Mouse (Mus musculus): ENCODE measurements around the gene Fat3. TPM values are rescaled to one million over a fixed set of nuclear protein-coding genes. Genes with fewer than 3 reads are reported as not detected.

The Fat3 gene
- polyA plus RNA-seq, 1 experiment from 2014 or later: 0.09 TPM

DNA sequence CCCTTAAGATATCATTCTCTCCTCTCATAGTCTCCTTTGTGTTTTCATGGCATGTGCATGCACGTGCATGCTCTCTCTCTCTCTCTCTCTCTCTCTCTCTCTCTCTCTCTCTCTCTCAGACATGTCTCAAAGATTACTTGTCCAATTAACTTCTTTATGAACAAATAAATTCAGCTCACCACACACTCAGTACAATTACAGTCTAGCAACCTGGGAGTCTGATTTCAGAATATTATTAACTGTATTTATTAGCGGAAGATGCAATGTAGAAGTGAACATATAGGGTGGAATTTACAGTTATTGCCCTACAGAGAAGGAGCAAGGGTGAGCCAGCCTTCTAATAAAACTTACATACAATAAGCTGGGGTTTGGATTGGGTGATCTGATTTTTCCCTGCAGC lies 225.5 kb downstream of the Fat3 start:
- no peak for DNase-seq (ENCODE audit: low read depth, low spot score)
- POLR2A ChIA-PET: no interaction called here
- in situ Hi-C loops (cut with MboI; ENCODE audit: low pct_unique_long_range_greater_than_20kb): no loop called here
- no peak for ATAC-seq
- H3K27me3 ChIP-seq: peaks cover 2% of the 10 kb centered on the region
- CTCF ChIA-PET: no interaction called here
- TF ChIP-seq CTCF (IDR thresholded peaks at IDR 0.05): no peak

DNA sequence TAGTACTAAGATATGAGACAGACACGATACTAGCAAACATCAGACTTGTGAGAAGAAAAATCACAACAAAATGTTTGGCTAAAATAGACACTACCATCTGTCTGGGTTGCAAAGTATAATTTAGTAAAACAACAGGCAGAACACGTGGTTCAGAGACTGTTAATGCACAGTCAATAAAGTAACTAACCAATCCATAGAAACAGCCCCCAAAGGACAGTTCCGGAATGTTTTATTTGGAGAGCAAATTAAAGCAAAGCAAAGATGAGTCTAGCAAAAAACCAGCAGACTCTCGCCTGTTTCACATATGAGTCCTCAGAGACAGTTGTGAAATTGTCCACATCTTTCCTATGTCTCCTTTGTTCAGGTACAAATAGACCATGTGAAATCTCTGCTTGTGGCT lies 227.0 kb downstream of the Fat3 start:
- in situ Hi-C loops (cut with MboI; ENCODE audit: low pct_unique_long_range_greater_than_20kb): no loop called here
- no peaks in the 10 kb centered on the region for H3K27me3 ChIP-seq
- no peak for DNase-seq (ENCODE audit: low read depth, low spot score)
- TF ChIP-seq CTCF (IDR thresholded peaks at IDR 0.05): no peak
- no peak for ATAC-seq
- POLR2A ChIA-PET: no interaction called here
- CTCF ChIA-PET: no interaction called here

DNA sequence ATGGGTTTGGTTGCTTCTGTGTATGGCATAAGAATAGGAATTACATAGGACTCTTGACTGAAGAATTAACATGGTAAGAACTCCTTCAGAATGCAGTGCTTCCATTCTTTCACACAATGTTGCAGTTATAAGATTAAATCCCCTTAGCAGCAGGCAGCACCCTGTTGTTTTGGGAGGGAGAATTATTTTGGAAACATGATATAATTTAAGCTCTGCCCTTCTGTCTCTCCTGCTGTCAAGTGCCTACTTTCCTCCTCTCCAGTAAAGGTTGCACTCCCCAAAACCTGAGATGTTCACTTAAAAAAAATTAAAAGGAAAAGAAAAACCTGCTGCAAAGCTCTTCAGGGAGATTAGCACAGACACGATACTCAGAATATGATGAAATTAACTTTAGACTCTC lies 228.3 kb downstream of the Fat3 start:
- no peak for TF ChIP-seq CTCF (IDR thresholded peaks at IDR 0.05)
- DNase-seq (ENCODE audit: low read depth, low spot score) (no peak), ATAC-seq (no peak)
- in situ Hi-C loops (cut with MboI; ENCODE audit: low pct_unique_long_range_greater_than_20kb): no loop called here
- no peaks in the 10 kb centered on the region for H3K27me3 ChIP-seq
- ChIA-PET POLR2A (no interaction called here), CTCF (no interaction called here)

DNA sequence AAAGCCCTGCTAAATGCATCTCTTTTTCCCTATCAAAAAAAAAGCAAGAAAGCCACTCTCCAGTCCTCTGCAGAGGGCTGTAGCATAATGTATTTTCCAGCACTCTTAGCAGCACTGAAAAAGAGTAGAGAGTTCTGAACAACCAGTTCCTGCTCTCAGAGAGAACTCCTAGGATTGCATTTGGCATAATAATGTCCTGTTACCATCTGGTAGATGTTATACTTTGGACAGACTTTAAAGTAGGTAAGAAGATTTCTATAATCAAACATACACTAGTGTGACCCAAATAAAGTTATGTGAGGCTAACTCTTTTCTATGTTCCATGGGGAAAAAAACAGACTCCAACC lies 230.3 kb downstream of the Fat3 start:
- ChIA-PET CTCF (no interaction called here), POLR2A (no interaction called here)
- ATAC-seq (no peak), DNase-seq (ENCODE audit: low read depth, low spot score) (no peak)
- in situ Hi-C loops (cut with MboI; ENCODE audit: low pct_unique_long_range_greater_than_20kb): no loop called here
- no peaks in the 10 kb centered on the region for H3K27me3 ChIP-seq
- TF ChIP-seq CTCF (IDR thresholded peaks at IDR 0.05): no peak

DNA sequence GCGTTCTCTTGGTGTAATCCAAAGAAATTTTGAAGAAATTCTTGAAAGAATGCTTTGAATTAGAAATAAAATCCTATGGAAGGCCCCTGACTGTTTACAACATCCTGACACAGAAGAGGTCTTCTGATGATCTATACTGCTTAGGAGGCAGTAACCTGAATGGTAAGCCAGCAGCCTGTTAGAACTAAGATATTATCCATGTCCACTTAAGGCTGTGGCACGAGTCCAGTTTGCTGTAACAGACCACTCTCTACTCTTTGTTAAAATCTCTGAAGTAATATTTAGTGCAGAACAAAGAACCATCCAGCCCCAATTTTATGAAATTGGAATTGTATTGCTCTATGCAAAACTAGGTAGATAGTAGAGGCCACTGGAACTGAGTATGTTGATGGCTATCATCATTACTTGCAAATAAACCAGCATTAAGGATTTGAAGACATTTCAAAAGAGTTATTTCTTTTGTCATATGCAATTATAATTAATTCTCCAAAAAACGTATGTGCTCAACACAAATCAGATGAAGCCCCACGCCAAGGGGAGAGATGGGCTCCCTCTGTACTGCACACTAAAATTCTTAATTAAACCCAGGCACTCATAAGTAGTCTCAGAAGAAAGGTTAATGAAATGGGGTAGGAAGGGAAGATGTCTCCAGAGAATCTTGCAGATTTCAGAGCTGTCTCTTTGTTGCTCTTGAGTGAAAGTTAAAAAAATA lies 230.9 kb downstream of the Fat3 start:
- ATAC-seq (no peak), DNase-seq (ENCODE audit: low read depth, low spot score) (no peak)
- in situ Hi-C loops (cut with MboI; ENCODE audit: low pct_unique_long_range_greater_than_20kb): no loop called here
- ChIA-PET CTCF (no interaction called here), POLR2A (no interaction called here)
- TF ChIP-seq CTCF (IDR thresholded peaks at IDR 0.05): no peak
- H3K27me3 ChIP-seq: no peaks in the 10 kb centered on the region

DNA sequence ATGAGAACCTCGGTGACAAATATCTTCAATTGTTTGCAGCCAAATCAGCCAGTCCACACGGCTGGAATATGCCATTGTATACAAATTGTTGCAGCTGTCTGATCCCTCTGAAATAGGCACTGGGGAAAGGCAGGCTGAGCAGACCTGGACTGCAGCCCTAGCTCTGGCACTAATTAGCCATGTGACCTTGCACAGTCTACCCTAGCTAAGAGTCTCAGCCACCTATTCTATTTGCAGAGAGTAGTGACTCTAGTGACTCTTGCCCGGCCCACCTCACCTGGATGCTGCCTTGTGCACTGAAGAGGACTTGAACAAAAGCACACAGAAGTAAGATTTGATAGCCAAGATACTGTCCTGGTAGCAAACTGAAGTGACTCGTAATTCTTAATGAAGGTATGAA lies 235.6 kb downstream of the Fat3 start:
- H3K27me3 ChIP-seq: no peaks in the 10 kb centered on the region
- POLR2A ChIA-PET: interaction anchor here (0.7 kb wide), 1 partner anchor 19 kb away, joined by 3 read pairs; no protein-coding TSS in a partner anchor
- CTCF ChIA-PET: no interaction called here
- DNase-seq (ENCODE audit: low read depth, low spot score) (no peak), ATAC-seq (no peak)
- in situ Hi-C loops (cut with MboI; ENCODE audit: low pct_unique_long_range_greater_than_20kb): no loop called here
- TF ChIP-seq CTCF (IDR thresholded peaks at IDR 0.05): no peak

DNA sequence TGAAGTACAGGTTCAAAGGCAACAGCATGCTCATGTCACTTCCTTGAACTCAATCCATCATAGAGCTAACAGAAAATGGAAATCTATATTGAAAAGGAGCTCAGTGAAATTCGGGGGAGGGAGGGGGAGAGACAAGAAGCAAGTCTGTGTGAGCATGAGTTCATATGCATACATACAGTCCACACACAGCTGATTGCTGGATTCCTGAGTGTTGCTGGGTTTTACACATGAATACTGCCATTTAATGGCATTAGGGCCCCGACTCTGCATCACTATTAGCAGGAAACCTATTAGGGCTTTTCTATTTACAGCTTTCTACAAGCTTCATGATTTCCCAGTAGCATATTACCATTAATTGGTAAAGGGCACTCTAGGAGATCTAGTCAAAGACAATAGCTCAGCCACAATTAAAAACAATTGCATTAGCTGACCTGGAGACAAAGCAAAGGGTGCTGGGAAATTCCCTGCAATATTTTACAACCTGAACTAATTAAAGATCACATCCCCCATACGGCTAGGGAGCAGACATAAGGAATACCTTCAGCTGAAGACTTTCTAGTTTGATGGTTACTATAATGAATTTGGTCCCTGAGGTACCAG lies 243.7 kb downstream of the Fat3 start:
- POLR2A ChIA-PET: no interaction called here
- CTCF ChIA-PET: no interaction called here
- in situ Hi-C loops (cut with MboI; ENCODE audit: low pct_unique_long_range_greater_than_20kb): no loop called here
- TF ChIP-seq CTCF (IDR thresholded peaks at IDR 0.05): no peak
- no peaks in the 10 kb centered on the region for H3K27me3 ChIP-seq
- ATAC-seq (no peak), DNase-seq (ENCODE audit: low read depth, low spot score) (no peak)

DNA sequence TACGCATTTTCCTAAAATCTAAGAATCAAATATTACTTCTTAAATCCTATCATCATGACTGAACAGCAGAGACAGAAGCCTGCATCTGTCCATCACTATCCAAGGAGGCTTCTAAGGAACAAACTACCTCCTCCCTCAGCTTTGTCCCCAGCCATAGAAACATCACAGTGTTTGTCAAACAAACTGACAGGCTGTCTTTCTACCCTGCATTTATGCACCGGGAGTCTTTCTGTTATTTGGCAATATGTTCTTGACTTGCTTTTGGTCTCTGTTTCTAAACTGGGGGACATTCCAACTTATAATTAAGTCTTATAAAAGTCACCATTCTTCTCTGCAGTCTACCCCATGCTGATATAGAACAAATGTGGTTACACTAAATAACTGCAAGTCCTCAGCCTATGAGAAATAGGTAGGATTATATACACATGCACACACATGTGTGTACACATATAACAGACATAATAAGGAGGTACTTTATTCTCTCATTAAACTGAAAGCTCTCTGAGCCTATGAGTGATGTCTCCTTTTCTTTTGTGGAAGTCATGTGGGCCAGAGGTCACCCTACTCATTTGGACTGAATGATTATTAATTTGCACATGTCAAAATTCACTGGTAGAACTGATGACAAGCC lies 244.4 kb downstream of the Fat3 start:
- ATAC-seq: no peak
- in situ Hi-C loops (cut with MboI; ENCODE audit: low pct_unique_long_range_greater_than_20kb): no loop called here
- no peak for DNase-seq (ENCODE audit: low read depth, low spot score)
- peaks cover 3% of the 10 kb centered on the region for H3K27me3 ChIP-seq
- no peak for TF ChIP-seq CTCF (IDR thresholded peaks at IDR 0.05)
- POLR2A ChIA-PET: no interaction called here
- CTCF ChIA-PET: no interaction called here

DNA sequence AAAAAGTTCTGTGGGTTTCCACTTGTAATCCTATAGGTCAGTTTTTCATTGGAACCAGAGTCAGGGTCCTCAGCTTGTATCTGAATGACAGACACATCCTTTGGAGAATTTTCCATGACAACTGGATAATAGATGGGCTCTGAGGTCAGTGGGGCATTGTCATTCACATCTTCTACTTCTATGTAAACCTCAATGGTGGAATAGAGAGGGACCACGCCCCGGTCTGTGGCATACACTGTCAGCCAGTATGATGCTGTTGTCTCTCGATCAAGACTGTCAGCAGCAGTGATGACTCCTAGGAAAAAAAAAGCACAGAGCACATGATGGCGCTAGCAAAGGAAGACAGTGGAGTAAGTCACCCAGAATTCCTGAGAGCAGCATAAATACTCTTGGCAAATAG lies 254.3 kb downstream of the Fat3 start:
- peaks cover 2% of the 10 kb centered on the region for H3K27me3 ChIP-seq
- POLR2A ChIA-PET: interaction anchor here (0.6 kb wide), 1 partner anchor 18 kb away, joined by 3 read pairs; no protein-coding TSS in a partner anchor
- DNase-seq (ENCODE audit: low read depth, low spot score): no peak
- no peak for ATAC-seq
- in situ Hi-C loops (cut with MboI; ENCODE audit: low pct_unique_long_range_greater_than_20kb): no loop called here
- CTCF ChIA-PET: no interaction called here
- TF ChIP-seq CTCF (IDR thresholded peaks at IDR 0.05): no peak

DNA sequence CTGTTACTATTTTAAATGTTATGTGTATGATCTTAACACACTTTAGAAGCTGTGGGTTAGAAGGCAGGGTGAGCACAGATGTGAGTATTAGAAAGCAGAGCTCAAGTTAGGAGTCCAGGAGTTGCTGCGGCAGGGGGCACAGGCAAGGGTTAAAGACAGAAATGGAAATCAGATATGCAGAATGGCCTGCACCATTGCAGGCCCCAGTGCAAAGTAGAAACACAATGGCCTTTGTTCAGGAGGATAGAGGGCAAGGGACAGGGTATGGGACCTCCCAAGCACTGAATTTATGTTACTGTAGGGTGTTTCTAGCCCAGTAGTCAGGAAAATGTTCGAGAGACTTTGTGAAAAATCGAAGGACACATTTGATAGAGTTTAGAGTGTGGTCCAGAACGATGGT lies 269.5 kb downstream of the Fat3 start:
- ATAC-seq: no peak
- POLR2A ChIA-PET: no interaction called here

DNA sequence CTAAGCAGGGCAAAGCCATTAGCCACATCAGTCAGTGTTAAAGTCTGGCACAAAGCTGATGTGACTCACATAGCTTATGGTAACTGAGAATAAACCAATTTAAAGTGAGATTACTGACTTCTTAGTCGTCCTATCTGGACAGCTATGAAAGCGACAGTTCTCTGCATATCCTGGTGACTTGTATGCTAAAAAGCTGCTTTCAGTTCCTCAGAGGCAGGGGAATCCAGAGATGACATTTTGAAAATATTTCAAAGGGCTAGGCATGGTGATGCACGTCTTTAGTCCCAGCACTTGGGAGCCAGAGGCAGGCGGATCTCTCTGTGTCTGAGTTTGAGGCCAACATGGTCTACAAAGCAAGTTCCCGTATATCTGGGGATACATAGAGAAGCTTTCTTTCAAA lies 272.2 kb downstream of the Fat3 start:
- DNase-seq (ENCODE audit: low read depth, low spot score) (no peak), ATAC-seq (no peak)
- no peak for TF ChIP-seq CTCF (IDR thresholded peaks at IDR 0.05)
- ChIA-PET CTCF (no interaction called here), POLR2A (no interaction called here)
- in situ Hi-C loops (cut with MboI; ENCODE audit: low pct_unique_long_range_greater_than_20kb): no loop called here
- H3K27me3 ChIP-seq: no peaks in the 10 kb centered on the region

More for the DNA sequence above, 269.5 kb downstream of the Fat3 start:
- no peak for TF ChIP-seq CTCF (IDR thresholded peaks at IDR 0.05)
- no peak for DNase-seq (ENCODE audit: low read depth, low spot score)
- CTCF ChIA-PET: no interaction called here
- no peaks in the 10 kb centered on the region for H3K27me3 ChIP-seq
- in situ Hi-C loops (cut with MboI; ENCODE audit: low pct_unique_long_range_greater_than_20kb): no loop called here
